Mouse (Mus musculus): ENCODE results near the gene Gm6268. TPM values are rescaled to one million over a fixed set of nuclear protein-coding genes. Genes with fewer than 3 reads are reported as not detected.

Gene Gm6268
- not detected in 2 replicates for polyA plus RNA-seq (2015; fragmentation: Nextera tagmentation; extraction: Ambion mirVana)

- no peaks in the 10 kb centered on the region for H3K27me3 ChIP-seq (replicated peaks)
- 90% methylated on average over 13 of the region's 13 CpGs for WGBS
- no peaks in the 10 kb centered on the region for H3K36me3 ChIP-seq
- no peak for ATAC-seq
- H3K4me3 ChIP-seq (replicated peaks): no peak within 1 kb of the TSS
- no peaks in the 10 kb centered on the region for H3K4me1 ChIP-seq (replicated peaks)
- H3K27ac ChIP-seq: no peak within 1 kb of the TSS
- no peak within 1 kb of the TSS for H3K4me2 ChIP-seq (replicated peaks)
- no peak within 1 kb of the TSS for H3K9ac ChIP-seq
- H3K9me3 ChIP-seq: no peaks in the 10 kb centered on the region
Measured at GRCm38 (mm10) chrX:36400980-36401379, at the start of gene Gm6268. Gm6268 (plus strand) TSS chrX:36401280.

- H3K27ac ChIP-seq: no peak overlapping the region
- no peaks in the 10 kb centered on the region for H3K27me3 ChIP-seq (replicated peaks)
- H3K9ac ChIP-seq: no peak overlapping the region
- H3K4me2 ChIP-seq (replicated peaks): no peak overlapping the region
- no peaks in the 10 kb centered on the region for H3K36me3 ChIP-seq
- H3K4me1 ChIP-seq (replicated peaks): no peaks in the 10 kb centered on the region
- no peak for ATAC-seq
- 67% methylated on average over 3 of the region's 3 CpGs for WGBS
- H3K9me3 ChIP-seq: no peaks in the 10 kb centered on the region
- H3K4me3 ChIP-seq (replicated peaks): no peak overlapping the region
Measured at GRCm38 (mm10) chrX:36352446-36352845, 48.6 kb upstream of the Gm6268 start.

GRCm38 (mm10) chrX:36385340-36385739 is 15.7 kb upstream of the Gm6268 start:
- peak; percentile 61; the same call in 1 of the 2 replicates for ATAC-seq
- Histone ChIP-seq H3K36me3 (no peaks in the 10 kb centered on the region), H3K4me3 (replicated peaks) (no peak overlapping the region), H3K9ac (no peak overlapping the region), H3K9me3 (no peaks in the 10 kb centered on the region), H3K4me1 (replicated peaks) (no peaks in the 10 kb centered on the region), H3K27me3 (replicated peaks) (no peaks in the 10 kb centered on the region), H3K27ac (no peak overlapping the region), H3K4me2 (replicated peaks) (no peak overlapping the region)

GRCm38 (mm10) chrX:36389971-36390370 is 11.1 kb upstream of the Gm6268 start:
- no peak overlapping the region for H3K4me2 ChIP-seq (replicated peaks)
- peak; percentile 36; the same call in 1 of the 2 replicates for ATAC-seq
- H3K4me1 ChIP-seq (replicated peaks): no peaks in the 10 kb centered on the region
- no peak overlapping the region for H3K4me3 ChIP-seq (replicated peaks)
- H3K36me3 ChIP-seq: no peaks in the 10 kb centered on the region
- no peak overlapping the region for H3K9ac ChIP-seq
- WGBS: 52% methylated on average over 3 of the region's 3 CpGs
- H3K27ac ChIP-seq: no peak overlapping the region
- H3K27me3 ChIP-seq (replicated peaks): no peaks in the 10 kb centered on the region
- no peaks in the 10 kb centered on the region for H3K9me3 ChIP-seq

- Histone ChIP-seq H3K36me3 (no peaks in the 10 kb centered on the region), H3K4me2 (replicated peaks) (no peak overlapping the region), H3K9me3 (no peaks in the 10 kb centered on the region), H3K27me3 (replicated peaks) (no peaks in the 10 kb centered on the region), H3K27ac (no peak overlapping the region), H3K4me1 (replicated peaks) (no peaks in the 10 kb centered on the region), H3K9ac (no peak overlapping the region), H3K4me3 (replicated peaks) (no peak overlapping the region)
- WGBS: 46% methylated on average over 2 of the region's 2 CpGs
- peak; percentile 91 for ATAC-seq
Measured at GRCm38 (mm10) chrX:36390503-36390902, 10.6 kb upstream of the Gm6268 start.

GRCm38 (mm10) chrX:36392672-36393071 is 8.4 kb upstream of the Gm6268 start:
- no peaks in the 10 kb centered on the region for H3K27me3 ChIP-seq (replicated peaks)
- 74% methylated on average over 6 of the region's 6 CpGs for WGBS

GRCm38 (mm10) chrX:36393279-36393678 is 7.8 kb upstream of the Gm6268 start:
- ATAC-seq: no peak
- Histone ChIP-seq H3K27me3 (replicated peaks) (no peaks in the 10 kb centered on the region), H3K9me3 (no peaks in the 10 kb centered on the region), H3K27ac (no peak overlapping the region), H3K4me3 (replicated peaks) (no peak overlapping the region), H3K4me1 (replicated peaks) (no peaks in the 10 kb centered on the region), H3K9ac (no peak overlapping the region), H3K4me2 (replicated peaks) (no peak overlapping the region), H3K36me3 (no peaks in the 10 kb centered on the region)
- WGBS: 46% methylated on average over 6 of the region's 6 CpGs

More at GRCm38 (mm10) chrX:36392672-36393071, 8.4 kb upstream of the Gm6268 start:
- Histone ChIP-seq H3K4me1 (replicated peaks) (no peaks in the 10 kb centered on the region), H3K9ac (no peak overlapping the region), H3K4me2 (replicated peaks) (no peak overlapping the region), H3K36me3 (no peaks in the 10 kb centered on the region), H3K9me3 (no peaks in the 10 kb centered on the region), H3K4me3 (replicated peaks) (no peak overlapping the region), H3K27ac (no peak overlapping the region)
- no peak for ATAC-seq

- H3K4me2 ChIP-seq (replicated peaks): no peak overlapping the region
- H3K4me3 ChIP-seq (replicated peaks): no peak overlapping the region
- 59% methylated on average over 6 of the region's 6 CpGs for WGBS
- no peaks in the 10 kb centered on the region for H3K4me1 ChIP-seq (replicated peaks)
- no peak overlapping the region for H3K27ac ChIP-seq
- no peaks in the 10 kb centered on the region for H3K9me3 ChIP-seq
- no peaks in the 10 kb centered on the region for H3K27me3 ChIP-seq (replicated peaks)
- H3K36me3 ChIP-seq: no peaks in the 10 kb centered on the region
- no peak overlapping the region for H3K9ac ChIP-seq
- ATAC-seq: no peak
Measured at GRCm38 (mm10) chrX:36402316-36402715, 1.2 kb downstream of the Gm6268 start.

GRCm38 (mm10) chrX:36419153-36419552 is 18.1 kb downstream of the Gm6268 start:
- WGBS: 91% methylated on average over 3 of the region's 3 CpGs
- Histone ChIP-seq H3K9me3 (no peaks in the 10 kb centered on the region), H3K4me2 (replicated peaks) (no peak overlapping the region), H3K27me3 (replicated peaks) (no peaks in the 10 kb centered on the region), H3K36me3 (no peaks in the 10 kb centered on the region), H3K9ac (no peak overlapping the region), H3K4me3 (replicated peaks) (no peak overlapping the region), H3K27ac (no peak overlapping the region), H3K4me1 (replicated peaks) (no peaks in the 10 kb centered on the region)
- no peak for ATAC-seq

GRCm38 (mm10) chrX:36434993-36435392 is 33.9 kb downstream of the Gm6268 start:
- Histone ChIP-seq H3K9ac (no peak overlapping the region), H3K36me3 (no peaks in the 10 kb centered on the region), H3K4me2 (replicated peaks) (no peak overlapping the region), H3K4me3 (replicated peaks) (no peak overlapping the region), H3K9me3 (no peaks in the 10 kb centered on the region), H3K4me1 (replicated peaks) (no peaks in the 10 kb centered on the region), H3K27me3 (replicated peaks) (no peaks in the 10 kb centered on the region), H3K27ac (no peak overlapping the region)
- no peak for ATAC-seq
- WGBS: 49% methylated on average over 6 of the region's 6 CpGs

- no peak overlapping the region for H3K4me3 ChIP-seq (replicated peaks)
- 95% methylated on average over 1 of the region's 1 CpGs for WGBS
- H3K4me1 ChIP-seq (replicated peaks): no peaks in the 10 kb centered on the region
- no peak overlapping the region for H3K9ac ChIP-seq
- no peak for ATAC-seq
- no peaks in the 10 kb centered on the region for H3K36me3 ChIP-seq
- H3K9me3 ChIP-seq: no peaks in the 10 kb centered on the region
- no peak overlapping the region for H3K4me2 ChIP-seq (replicated peaks)
- no peaks in the 10 kb centered on the region for H3K27me3 ChIP-seq (replicated peaks)
- H3K27ac ChIP-seq: no peak overlapping the region
Measured at GRCm38 (mm10) chrX:36437932-36438331, 36.9 kb downstream of the Gm6268 start.

Data from intestine, embryonic 15.5 days (tissue).